9 mouse cellular contexts compared by ENCODE assay signal in the genomic region with DNA sequence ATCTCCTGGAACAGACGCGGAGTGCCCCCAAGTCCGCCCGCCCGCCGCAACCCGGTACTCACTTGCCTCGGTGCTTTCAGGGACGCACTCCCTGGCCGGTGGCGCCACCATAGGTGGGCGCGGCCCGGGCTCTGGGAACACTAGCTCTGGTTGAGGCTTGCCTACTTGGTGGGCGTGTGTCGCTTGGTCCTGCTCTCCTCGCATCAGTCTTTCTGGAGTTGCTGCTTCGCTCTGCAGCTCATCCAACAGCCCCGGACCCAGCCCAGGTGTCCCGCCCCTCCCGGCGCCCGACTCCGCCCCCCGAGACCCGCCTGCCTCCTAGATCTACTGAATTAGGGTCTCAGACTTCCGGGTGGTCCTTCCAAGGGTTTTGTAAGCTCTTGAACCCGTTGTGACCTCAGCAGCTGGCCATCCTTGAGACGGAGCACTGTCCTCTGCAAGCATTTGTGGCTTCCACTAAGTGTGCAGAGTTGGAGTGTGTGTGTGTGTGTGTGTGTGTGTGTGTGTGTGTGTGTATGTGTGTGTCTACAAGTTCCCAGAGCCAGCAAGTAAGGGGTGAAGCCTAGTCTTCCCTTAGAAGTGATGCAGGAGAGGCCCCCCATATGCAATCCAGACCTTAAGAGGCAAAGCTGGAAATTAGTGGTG. TPM values are rescaled to one million over a fixed set of nuclear protein-coding genes. Genes with fewer than 3 reads are reported as not detected.
A peak's percentile ranks its signal among the peaks of the same experiment; 100 is the strongest.
DNase-seq lines count a peak whose midpoint lies in the region; ATAC-seq lines count a peak whose summit lies in the region.
"Had no signal": no experiment of that assay in that cellular context is flagged by ENCODE, and none has a peak within 500 bp of the region (broad histone marks: within the 10 kb centered on the region; RNA-seq: fewer than 3 reads in every experiment).

Prokr2 (minus strand) TSS at position 254 of the 645 bp plus-strand sequence.

- no peak within 1 kb of the TSS for H3K27ac ChIP-seq in heart, embryonic 12.5 days (ENCODE audit: poor library complexity, severe bottlenecking)
- H3K27ac ChIP-seq in forebrain, embryonic 13.5 days: no peak within 1 kb of the TSS

- no peaks in the 10 kb centered on the region; the same call in 1 of the 2 replicates for H3K4me1 ChIP-seq in heart, embryonic 12.5 days (replicated peaks)
- H3K4me1 ChIP-seq in forebrain, embryonic 13.5 days: peaks cover 6% of the 10 kb centered on the region; the same call in 1 of the 2 replicates

- ATAC-seq in heart, embryonic 12.5 days (ENCODE audit: insufficient number of reproducible peaks, low FRiP score): peak; percentile 57; the same call in 1 of the 2 replicates
- peak; percentile 71 for ATAC-seq in forebrain, embryonic 13.5 days

- no peaks in the 10 kb centered on the region for H3K9me3 ChIP-seq in heart, embryonic 12.5 days (replicated peaks)
- H3K9me3 ChIP-seq in forebrain, embryonic 13.5 days (replicated peaks): no peaks in the 10 kb centered on the region

- 3% methylated on average over 29 of the region's 29 CpGs for WGBS in heart, embryonic 12.5 days
- WGBS in forebrain, embryonic 13.5 days: 2% methylated on average over 29 of the region's 29 CpGs

- peak within 1 kb of the TSS; percentile 62 for H3K4me3 ChIP-seq in heart, embryonic 12.5 days
- H3K4me3 ChIP-seq in forebrain, embryonic 13.5 days: peak within 1 kb of the TSS; percentile 59
- H3K4me3 ChIP-seq: myocyte had no signal

- peaks cover 21% of the 10 kb centered on the region for H3K27me3 ChIP-seq in heart, embryonic 12.5 days (replicated peaks)
- peaks cover 14% of the 10 kb centered on the region; the same call in 1 of the 2 replicates for H3K27me3 ChIP-seq in forebrain, embryonic 13.5 days

- no peak for DNase-seq in heart, adult 8-10 months (ENCODE audit: low spot score)
- peak; percentile 28 for DNase-seq in WW6 (ENCODE audit: low read depth, low spot score)
- peak; percentile 46 to 55 for DNase-seq in kidney, postnatal 4 days
- DNase-seq in neural tube, embryonic 10.5 days (ENCODE audit: extremely low spot score, low spot score): peak; percentile 51
- DNase-seq in urinary bladder, adult 18-20 months (ENCODE audit: low spot score in 2 of 2): no peak
- DNase-seq in adipocyte (ENCODE audit: low spot score): no peak

- peak within 1 kb of the TSS; percentile 57 for H3K9ac ChIP-seq in heart, embryonic 12.5 days
- peak within 1 kb of the TSS; percentile 69 for H3K9ac ChIP-seq in forebrain, embryonic 13.5 days

- no peaks in the 10 kb centered on the region for H3K36me3 ChIP-seq in heart, embryonic 12.5 days
- no peaks in the 10 kb centered on the region for H3K36me3 ChIP-seq in forebrain, embryonic 13.5 days (ENCODE audit: poor library complexity, severe bottlenecking)

- H3K4me2 ChIP-seq in heart, embryonic 12.5 days: peak within 1 kb of the TSS; percentile 99
- H3K4me2 ChIP-seq in forebrain, embryonic 13.5 days: peak within 1 kb of the TSS; percentile 96

RNA-seq across cellular contexts. Expression of gene Prokr2, which starts in this region (rescaled TPM):
- polyA plus RNA-seq in heart, embryonic 12.5 days (2016; fragmentation: Nextera tagmentation; extraction: Ambion mirVana): 1.5 and 2.0 TPM in 2 replicates
- total RNA-seq in heart, adult 8-10 months (2022): under 1 TPM; 0.08 to 0.22 (median 0.09) TPM
- 4.1 and 6.1 TPM in 2 replicates for polyA plus RNA-seq in forebrain, embryonic 13.5 days (2015; fragmentation: Nextera tagmentation; extraction: Ambion mirVana)
- polyA plus RNA-seq: myocyte had no signal

Comparison
In these comparisons a context has a peak if more than half of its experiments do, and no peak if none do; other contexts are left out.
1. DNase-seq: peak in WW6 (single experiment), kidney, postnatal 4 days (2 of 2) and neural tube, embryonic 10.5 days (single experiment); none in heart, adult 8-10 months (single experiment), urinary bladder, adult 18-20 months (0 of 2) and adipocyte (single experiment).